ENCODE assay signal across 8 mouse cellular contexts in the genomic region with DNA sequence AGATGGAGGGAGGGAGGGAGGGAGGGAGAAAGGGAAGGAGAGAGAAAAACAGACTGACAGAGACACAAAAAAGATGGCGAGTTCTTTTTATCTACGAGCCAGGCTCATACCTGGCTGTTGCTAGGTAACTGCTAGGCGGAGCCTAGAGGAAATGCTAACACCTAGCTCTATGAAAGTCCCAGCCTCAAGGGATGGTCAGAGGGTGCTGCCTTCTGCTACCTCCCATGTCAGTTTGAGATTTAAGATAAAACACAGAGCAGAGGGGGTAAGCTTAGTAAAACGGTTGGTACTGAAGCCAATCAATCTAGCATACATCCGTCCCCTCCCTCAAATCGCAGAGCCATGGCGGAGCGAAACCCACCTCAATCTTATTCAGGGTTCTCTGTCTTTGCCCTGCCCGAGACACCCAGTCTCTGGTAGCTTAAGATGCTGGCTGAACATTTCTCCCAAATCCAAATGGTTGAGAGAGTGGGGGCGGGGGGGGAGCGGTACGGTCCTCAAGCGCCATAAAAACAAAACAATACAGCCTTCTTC. TPM values are rescaled to one million over a fixed set of nuclear protein-coding genes. Genes with fewer than 3 reads are reported as not detected.
DNase-seq lines count a peak whose midpoint lies in the region; ATAC-seq and TF ChIP-seq lines count a peak whose summit lies in the region.

No protein-coding gene starts in this region.

- H3K4me2 ChIP-seq in heart, postnatal 0 days (ENCODE audit: low read depth, low read length), result peak overlapping the region; percentile 88

- no peaks in the 10 kb centered on the region for H3K36me3 ChIP-seq in heart, postnatal 0 days (replicated peaks; ENCODE audit: control insufficient read depth, insufficient read depth, low read length)

- H3K4me3 ChIP-seq in heart, postnatal 0 days (ENCODE audit: low read depth, low read length), result peak overlapping the region; percentile 56
- peak overlapping the region; percentile 63 for H3K4me3 ChIP-seq in lung, adult 2 months (replicated peaks; ENCODE audit: extremely low read depth, low read depth, low read length)

- WGBS in heart, postnatal 0 days, result 17% methylated on average over 13 of the region's 13 CpGs
- 13% methylated on average over 13 of the region's 13 CpGs for WGBS in lung, adult 2 months

- peak; percentile 30 to 38 for DNase-seq in cerebellum, adult 18-20 months
- DNase-seq in cerebellum, postnatal 4 days (ENCODE audit: low spot score in 2 of 2), result no peak
- peak; percentile 89 for DNase-seq in R1 (ENCODE audit: low read depth, low spot score)
- DNase-seq in heart, postnatal 0 days (ENCODE audit: low spot score), result no peak
- peak; percentile 27 for DNase-seq in lung, adult 2 months
- no peak for DNase-seq in thymus, postnatal 36 days
- DNase-seq in gastrocnemius, postnatal 10 days, result no peak
- no peak for DNase-seq in adrenal gland, postnatal 36 days

- H3K27ac ChIP-seq in heart, postnatal 0 days (ENCODE audit: low read depth), result peak overlapping the region; percentile 45; the same call in 1 of the 2 replicates

- TF ChIP-seq EP300 in heart, postnatal 0 days (IDR thresholded peaks at IDR 0.05; ENCODE audit: low read depth), result no peak

- no peak for TF ChIP-seq CTCF in heart, postnatal 0 days (IDR thresholded peaks at IDR 0.05; ENCODE audit: low read depth)
- TF ChIP-seq CTCF in lung, adult 2 months (IDR thresholded peaks at IDR 0.05; ENCODE audit: insufficient read depth, low read length), result no peak

- H3K4me1 ChIP-seq in heart, postnatal 0 days (ENCODE audit: control insufficient read depth, insufficient read depth), result peaks cover 12% of the 10 kb centered on the region
- no peaks in the 10 kb centered on the region for H3K4me1 ChIP-seq in lung, adult 2 months (ENCODE audit: control insufficient read depth, insufficient read depth, low read length)

- no peaks in the 10 kb centered on the region for H3K9me3 ChIP-seq in heart, postnatal 0 days (replicated peaks; ENCODE audit: control insufficient read depth, low read length)

- no peaks in the 10 kb centered on the region for H3K27me3 ChIP-seq in heart, postnatal 0 days (ENCODE audit: control insufficient read depth, insufficient read depth, low read length)

- no peak for ATAC-seq in heart, postnatal 0 days (ENCODE audit: insufficient read depth, low read depth)

- TF ChIP-seq POLR2A in lung, adult 2 months (IDR thresholded peaks at IDR 0.05; ENCODE audit: borderline replicate concordance, extremely low read depth, low read depth, low read length), result no peak

- H3K9ac ChIP-seq in heart, postnatal 0 days (replicated peaks; ENCODE audit: low read depth, low read length), result peak overlapping the region; percentile 49; the same call in 1 of the 2 replicates

RNA-seq across cellular contexts. Expression of a gene that starts 27.0 kb away (rescaled TPM):
- total RNA-seq in heart, postnatal 0 days (2014; rRNA removed; ENCODE audit: low replicate concordance), result 115 and 221 TPM in 2 replicates
- polyA plus RNA-seq in heart, postnatal 0 days (2015; fragmentation: Nextera tagmentation; extraction: Ambion mirVana), result 25.3 and 26.0 TPM in 2 replicates
- 82.6 and 101 TPM in 2 replicates for polyA plus RNA-seq in lung, adult 2 months (2012; rRNA removed)
- total RNA-seq in gastrocnemius, postnatal 10 days (2021), result 10 to 100 TPM; 32.9 to 43.7 TPM
- total RNA-seq in adrenal gland, postnatal 36 days (2021), result 100 to 1,000 TPM; 219 to 385 TPM

Comparison
In these comparisons a context has a peak if more than half of its experiments do, and no peak if none do; other contexts are left out.
1. DNase-seq: peak in cerebellum, adult 18-20 months (2 of 2), R1 (single experiment) and lung, adult 2 months (single experiment); none in cerebellum, postnatal 4 days (0 of 2), heart, postnatal 0 days (single experiment), thymus, postnatal 36 days (0 of 2), gastrocnemius, postnatal 10 days (single experiment) and adrenal gland, postnatal 36 days (0 of 2).